Mouse (Mus musculus): Measurements from ENCODE around the gene Exoc3l4. TPM values are rescaled to one million over a fixed set of nuclear protein-coding genes. Genes with fewer than 3 reads are reported as not detected.
A peak's percentile ranks its signal among the peaks of the same experiment; 100 is the strongest.

Gene Exoc3l4
- total RNA-seq (2015): 0.39 and 1.1 TPM in 2 replicates
- 0.29 TPM in 1 of 2 replicates, not detected in the other for total RNA-seq (2017)

DNA sequence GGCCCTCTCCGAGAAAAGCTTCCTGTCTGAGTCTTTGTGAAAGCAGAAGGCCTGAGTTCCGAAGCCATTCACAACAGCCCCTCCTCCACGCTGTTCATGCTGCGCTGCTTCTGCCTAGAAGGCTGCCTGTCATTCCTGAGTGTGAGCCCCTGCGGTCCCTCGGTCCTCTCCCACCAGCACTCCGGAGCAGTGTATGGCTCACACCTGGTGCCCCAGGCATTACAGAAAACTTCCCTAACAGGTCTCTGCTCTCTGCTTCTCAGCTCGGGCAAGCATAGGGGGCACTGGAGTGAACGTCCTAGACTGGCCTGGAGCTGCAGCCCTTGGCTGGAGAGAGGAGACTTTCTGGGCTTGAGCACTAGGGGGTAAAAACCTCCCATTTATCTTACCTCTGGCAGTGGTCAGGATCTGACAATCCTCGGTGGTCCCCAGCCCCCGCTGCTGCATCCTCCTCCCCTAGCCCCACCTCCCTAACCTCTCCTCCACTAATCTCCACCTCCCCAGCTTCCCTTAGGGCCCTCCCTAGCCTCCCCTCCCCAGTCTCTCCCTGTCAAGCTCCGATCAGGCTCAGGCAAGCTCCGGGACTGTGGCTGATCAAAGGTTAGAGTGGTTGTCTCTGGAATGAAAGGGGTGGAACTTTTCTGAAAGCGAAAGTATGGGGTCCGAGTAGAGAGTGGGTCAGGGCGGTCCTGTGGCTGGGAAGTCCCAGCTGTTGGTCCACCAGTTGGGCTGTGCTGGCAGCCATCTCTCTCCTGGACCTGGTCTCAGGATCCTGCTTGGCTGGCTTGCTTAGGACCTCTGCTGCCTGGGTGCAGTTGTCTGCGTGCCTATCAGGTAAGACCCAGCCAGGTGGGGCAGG, at the start of gene Exoc3l4:
Gene Exoc3l4, plus strand, starts transcription at position 97 of the 859 bp plus-strand sequence.
- ATAC-seq (ENCODE audit: poor library complexity, severe bottlenecking): peak; percentile 43

DNA sequence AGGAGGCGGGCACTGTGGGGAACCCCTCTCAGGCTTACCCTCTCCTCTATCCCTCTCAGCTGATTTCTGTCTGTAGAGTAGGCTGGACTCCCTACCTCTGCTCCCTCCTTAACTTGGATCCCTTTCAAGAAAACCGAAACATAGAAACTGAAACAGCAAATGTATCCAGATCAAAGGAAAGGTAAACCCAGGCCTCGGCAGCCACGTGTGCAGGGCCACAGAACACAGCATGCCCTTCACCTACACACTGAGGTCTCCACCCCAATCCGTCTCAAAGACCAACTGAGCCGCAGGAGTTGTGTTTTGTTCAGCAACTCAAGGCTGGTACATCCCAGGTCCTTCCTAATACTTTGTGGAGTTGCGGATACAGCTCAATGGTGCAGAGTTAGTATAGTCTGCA, 49.8 kb upstream of the Exoc3l4 start:
- ATAC-seq (ENCODE audit: poor library complexity, severe bottlenecking): no peak

DNA sequence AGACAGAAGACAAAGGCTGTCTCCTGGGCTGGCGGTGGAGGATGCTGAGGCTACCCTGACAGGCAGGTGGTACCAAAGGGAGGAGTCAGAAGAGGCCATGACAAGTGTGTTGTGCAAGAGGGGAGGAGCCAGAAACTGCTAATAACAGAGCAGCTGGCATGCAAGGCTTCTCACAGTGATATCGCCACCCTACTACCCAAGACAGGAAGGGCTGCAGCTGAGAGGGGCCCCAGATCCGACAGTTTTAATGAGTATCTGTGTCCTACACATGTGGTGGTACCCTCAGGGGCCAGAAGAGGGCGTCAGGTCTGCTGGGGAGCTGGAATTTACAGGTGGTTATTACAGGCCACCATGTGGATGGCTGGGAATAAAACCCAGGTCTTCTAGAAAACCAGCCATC, 46.6 kb upstream of the Exoc3l4 start:
- peak; percentile 45; the same call in 1 of the 2 replicates for ATAC-seq (ENCODE audit: poor library complexity, severe bottlenecking)

DNA sequence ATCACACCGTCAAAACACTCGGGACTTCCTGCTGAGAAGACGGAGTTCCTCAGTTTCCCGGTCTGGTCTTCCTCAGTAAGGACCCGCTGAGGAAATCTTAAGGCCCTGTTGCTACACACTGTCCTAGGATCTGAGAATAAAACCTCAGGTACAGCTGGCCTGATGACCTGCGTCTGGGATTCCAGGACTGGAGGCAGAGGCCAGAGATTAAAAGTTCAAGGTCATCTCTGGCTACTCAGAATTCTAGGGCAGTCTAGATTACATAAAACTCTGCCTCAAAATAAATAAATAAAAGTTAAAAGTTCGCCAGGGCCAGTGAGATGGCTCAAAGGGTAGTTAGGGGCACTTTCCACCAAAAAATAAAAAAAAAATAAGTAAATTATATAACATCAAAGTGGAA, 44.9 kb upstream of the Exoc3l4 start:
- no peak for ATAC-seq (ENCODE audit: poor library complexity, severe bottlenecking)

DNA sequence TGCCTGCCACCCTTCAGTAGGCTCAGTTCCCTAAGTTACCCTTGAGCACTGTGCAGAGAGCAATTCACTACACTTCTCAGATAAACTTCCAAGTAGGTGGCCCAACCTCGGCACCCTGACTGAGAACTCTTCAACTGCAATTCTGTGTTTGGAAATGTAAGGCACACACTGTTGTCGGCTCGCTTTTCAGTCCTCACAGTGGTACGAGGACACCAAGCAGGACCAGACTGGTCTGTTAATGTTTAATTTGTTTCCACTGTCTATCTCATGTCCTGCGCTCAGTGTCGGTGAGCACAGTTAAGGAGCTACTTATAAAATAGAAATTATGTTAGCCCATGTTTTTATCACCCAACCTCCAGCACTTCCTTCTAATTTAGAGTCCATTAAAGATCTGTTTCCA, 43.4 kb upstream of the Exoc3l4 start:
- ATAC-seq (ENCODE audit: poor library complexity, severe bottlenecking): no peak

DNA sequence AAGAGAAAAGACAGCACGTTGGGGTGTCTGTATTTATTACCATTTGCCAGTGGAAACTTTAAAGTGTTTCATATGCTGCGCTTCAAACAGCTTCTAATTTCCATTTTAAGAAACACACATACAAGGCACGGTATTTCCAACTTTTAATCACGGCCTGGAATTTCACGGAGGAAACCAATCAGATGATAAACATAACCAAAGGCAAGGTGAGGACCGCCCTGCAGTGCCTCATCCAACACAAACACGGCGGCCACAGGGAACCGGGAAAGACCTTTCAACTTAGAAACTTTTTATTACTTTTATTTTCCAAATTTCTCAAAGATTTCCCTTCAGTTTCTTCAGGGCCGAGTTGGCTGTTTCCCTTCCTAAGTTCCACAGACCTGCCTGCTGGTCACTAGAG, 42.1 kb upstream of the Exoc3l4 start:
- ATAC-seq (ENCODE audit: poor library complexity, severe bottlenecking): no peak

DNA sequence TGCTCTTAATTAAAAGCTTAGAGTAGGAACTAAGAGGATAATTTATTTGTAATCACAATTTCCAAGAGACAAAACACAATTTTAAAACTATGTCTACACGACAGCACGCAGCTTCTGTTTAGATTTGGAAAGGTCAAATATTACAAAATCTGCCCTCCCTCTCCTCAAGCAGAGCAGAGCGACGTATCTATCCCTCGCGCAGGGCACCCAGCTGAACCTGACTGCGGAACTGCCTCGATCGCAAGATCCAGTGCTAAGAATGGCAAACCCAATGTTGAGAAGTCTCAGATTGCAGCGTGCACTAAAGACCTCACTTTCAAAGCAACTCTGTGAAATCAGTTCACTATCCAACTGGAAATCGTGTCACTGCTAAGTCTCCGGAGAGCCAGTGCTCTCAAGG, 41.3 kb upstream of the Exoc3l4 start:
- ATAC-seq (ENCODE audit: poor library complexity, severe bottlenecking): no peak

DNA sequence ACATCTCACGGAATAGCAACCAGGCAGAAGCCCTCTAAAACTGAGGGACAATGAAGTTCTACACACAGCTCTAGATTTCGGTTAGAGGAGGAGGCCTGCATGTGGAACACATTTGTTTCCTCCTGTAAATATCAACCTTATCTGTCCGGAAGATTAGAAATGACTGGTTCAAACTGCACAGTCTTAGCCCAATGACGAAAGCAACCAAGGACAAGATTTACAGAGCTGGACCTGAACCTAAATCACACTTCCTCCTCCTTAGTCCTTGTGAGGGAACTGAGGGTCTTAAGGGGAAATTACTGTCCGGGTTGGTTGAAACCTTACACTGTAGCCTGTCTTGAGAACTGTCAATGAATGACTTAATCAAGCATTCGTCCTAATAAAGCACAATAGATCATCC, 40.8 kb upstream of the Exoc3l4 start:
- ATAC-seq (ENCODE audit: poor library complexity, severe bottlenecking): no peak

DNA sequence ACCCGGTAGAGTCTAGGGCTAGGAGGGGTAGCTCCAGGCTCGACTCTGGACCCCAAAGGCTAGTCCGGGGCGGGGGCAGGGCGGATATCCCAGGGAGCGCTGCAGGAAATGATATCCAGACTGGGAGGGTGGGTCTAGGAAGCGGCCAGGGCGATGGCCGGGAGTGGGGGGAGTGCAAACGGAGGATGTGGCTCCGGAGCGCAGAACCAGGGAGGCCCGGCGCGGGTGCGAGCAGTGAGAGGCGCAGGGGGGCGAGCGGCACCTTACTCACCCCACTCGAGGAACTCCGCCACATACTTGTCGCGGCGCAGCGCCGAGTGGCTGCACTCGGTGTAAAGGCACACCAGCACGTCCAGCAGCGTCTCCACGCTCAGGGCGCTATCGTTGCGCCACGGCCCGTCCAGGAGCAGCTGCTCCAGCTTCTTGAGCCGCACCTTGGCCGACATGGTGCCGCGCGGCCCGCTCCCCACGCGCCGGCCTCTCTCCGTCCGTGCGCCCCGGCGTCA, 39.9 kb upstream of the Exoc3l4 start:
- ATAC-seq (ENCODE audit: poor library complexity, severe bottlenecking): 0 out of 2 replicates have a peak, but pooled peaks have one; percentile 16

DNA sequence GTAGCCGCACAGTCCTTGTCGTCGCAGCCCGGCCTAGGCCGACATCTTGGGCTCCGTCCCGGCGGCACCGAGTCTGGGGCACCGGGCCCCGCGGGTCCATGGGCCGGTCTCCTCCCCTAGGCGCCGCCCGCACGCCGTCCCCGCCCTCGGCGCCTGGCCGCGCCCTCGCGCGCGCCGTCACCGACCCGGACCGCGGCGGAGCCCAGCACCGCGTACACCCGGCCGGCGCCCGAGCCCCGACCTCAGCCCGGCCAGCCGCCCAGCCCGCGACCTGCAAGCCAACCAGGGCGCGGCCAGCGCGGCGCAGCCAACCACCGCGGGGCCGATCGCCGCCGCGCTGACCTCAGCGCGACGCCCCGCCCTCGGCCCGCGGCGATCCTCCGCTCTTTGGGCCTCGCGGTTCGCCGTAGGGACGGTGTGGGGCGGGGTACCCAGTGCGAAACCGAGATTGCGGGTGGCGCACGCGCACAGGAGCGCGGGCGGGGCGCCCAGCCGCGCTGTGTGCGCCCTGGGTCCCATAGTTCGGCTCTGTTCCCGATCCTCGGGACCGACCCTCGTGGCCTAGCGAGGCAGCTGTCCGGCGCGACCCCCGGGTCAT, 39.3 kb upstream of the Exoc3l4 start, which contains the start of gene Cdc42bpb:
Gene Cdc42bpb, minus strand, starts transcription at position 343 of the 598 bp plus-strand sequence.
- ATAC-seq (ENCODE audit: poor library complexity, severe bottlenecking): peak; percentile 84

DNA sequence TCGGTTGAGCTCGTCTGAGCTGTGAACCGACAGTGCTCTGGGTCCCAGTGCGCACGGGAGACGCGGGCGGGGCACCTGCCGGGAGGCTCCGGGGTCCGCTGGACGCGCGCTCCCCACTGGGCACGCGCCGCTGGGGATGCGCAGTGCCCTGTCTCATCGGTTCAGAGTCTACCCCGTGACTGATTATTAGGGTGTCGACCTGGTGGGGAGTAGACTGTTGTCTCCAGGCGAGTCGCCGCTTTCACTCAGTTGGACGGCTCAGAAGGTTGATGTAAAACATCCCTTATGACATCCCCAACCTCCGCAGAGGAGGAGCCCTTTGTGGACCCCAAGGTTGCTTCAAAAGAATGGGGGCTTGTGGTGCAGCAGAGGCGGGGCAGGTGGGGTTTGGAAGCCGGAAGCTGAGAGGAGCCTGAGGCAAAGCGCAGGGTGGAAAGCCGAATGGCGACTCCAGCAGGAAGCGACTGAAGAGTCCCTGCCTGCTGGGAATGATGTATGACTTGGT, 38.8 kb upstream of the Exoc3l4 start:
- ATAC-seq (ENCODE audit: poor library complexity, severe bottlenecking): peak; percentile 22; the same call in 1 of the 2 replicates

DNA sequence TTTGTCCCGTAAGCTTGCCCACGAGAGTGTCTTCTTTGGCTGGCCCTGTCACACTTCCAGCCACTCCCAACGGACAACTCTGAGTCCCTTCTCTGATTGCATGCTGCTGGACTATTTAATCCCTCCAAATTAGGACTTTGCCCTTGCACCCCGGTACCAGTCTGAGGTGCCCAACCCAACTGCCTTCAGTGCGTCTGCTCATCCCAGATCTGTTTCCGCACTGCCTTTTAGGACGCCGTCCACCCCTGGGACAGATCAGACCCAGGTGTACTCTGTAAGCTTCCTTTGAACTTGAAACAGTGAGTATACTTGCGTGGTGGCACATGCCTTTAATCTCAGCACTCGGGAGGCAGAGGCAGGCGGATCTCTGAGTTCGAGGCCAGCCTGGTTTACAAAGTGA, 38.0 kb upstream of the Exoc3l4 start:
- no peak for ATAC-seq (ENCODE audit: poor library complexity, severe bottlenecking)

DNA sequence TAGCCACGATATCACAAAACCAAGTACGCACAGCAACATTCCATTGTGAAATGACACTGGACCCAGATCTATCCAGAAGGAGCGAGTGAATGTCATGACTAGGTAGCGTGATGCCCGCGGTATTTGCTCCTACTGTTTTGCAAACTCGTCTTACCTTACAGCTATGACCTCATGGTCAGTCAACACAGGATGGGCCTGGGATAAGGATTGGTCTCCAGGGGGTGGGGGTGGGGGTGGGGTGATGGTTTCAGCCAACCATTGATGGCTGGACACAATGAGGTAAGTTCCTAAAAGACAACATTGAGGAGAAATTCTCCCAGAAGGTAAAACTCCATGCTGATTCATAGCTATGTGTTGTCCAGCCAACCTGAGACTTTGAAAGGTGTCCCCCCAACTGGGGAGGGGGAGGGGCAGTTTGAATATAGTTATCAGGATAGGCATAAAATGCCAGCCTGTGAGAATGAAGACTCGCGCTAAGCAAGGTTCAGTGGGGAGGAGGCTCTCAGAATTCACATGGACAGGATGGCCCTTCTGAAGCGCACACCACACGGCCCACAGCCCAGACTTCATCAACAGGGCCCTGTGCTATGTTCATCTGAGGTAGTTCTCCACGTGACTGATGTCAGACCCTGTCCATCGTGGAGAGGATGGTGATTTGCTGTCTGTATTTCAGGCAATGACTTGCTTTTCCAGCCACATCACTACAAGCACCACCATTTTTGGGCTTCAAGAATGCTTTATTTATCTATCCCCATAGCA, 30.8 kb upstream of the Exoc3l4 start:
- no peak for ATAC-seq (ENCODE audit: poor library complexity, severe bottlenecking)

DNA sequence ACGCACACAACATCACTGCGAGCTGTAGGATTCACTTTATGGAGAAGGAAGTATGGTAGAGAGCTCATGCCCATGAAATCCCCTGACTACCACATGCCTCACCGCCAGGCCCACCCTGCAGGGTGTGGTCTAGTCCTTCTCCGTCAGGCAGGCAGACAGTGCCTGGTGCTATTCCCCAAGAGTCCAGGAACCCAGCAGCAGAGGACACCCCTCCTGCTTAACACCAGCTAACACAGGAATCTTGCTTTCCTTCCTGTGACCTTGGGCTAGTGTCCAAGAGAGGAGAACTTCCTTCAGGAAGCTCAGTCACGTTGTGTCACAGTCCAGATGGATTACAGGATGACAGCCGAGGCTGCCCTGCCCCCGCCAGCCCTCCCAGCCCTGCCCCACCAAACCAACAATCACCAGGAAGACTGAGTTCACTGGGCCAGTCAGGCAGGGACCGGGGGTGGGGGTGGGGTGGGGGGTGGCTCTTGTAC, 30.1 kb upstream of the Exoc3l4 start:
- ATAC-seq (ENCODE audit: poor library complexity, severe bottlenecking): no peak

DNA sequence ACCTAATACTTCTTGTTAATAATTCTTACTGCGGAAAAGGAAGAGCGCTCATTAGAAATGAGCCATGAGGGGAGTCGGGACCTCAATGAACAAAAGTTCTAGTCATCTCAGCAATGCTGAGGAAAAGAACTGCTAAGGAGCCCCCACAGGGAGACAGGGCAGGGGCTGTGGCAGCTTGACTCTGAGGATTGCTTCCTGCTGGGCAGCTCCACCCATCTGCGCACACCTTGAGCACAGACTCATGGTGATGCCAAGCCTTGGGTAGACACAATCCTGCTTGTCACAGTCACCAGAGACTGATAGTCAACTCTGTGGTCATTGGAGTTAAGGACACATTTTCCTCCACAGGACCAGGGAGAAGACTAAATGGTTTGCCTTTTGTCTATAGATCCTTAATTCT, 29.7 kb upstream of the Exoc3l4 start:
- ATAC-seq (ENCODE audit: poor library complexity, severe bottlenecking): no peak

DNA sequence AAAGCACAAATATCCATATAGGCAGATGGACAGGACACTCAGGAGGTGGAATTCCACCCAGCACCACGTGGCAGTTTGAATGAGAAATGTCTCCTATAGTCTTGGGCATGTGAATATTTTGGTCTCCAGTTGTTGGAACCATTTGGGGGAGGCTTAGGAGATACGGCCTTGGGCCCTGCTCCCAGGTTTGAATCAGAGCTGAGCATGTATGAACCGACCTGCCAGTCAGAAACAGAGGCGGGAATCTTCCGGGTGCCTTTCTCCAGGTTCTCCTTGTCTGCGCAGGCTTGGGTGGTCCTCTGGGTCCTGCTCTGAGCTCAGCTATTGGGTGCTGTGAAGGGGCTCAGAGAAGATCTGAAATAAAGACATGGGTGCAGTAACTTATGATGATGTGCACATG, 22.8 kb upstream of the Exoc3l4 start:
- ATAC-seq (ENCODE audit: poor library complexity, severe bottlenecking): no peak

DNA sequence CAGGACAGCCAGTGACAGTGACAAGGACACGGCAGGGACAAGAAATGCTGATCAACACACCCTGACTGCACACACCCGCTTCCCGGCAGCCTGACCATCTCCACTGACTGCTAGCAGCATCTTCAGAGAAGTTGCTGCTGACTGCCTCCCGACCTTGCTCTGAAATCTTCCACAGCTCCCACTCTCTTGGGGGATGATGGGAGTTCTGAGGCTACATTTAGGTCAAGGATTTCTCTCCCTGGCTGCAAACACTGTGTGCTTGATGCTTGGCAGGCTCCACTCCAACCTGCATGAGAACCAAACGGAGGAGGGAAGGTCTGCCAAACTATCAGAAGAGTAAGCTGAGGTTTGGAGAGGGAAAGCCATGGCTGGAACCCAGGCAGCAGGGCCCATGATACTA, 19.8 kb upstream of the Exoc3l4 start:
- ATAC-seq (ENCODE audit: poor library complexity, severe bottlenecking): no peak

DNA sequence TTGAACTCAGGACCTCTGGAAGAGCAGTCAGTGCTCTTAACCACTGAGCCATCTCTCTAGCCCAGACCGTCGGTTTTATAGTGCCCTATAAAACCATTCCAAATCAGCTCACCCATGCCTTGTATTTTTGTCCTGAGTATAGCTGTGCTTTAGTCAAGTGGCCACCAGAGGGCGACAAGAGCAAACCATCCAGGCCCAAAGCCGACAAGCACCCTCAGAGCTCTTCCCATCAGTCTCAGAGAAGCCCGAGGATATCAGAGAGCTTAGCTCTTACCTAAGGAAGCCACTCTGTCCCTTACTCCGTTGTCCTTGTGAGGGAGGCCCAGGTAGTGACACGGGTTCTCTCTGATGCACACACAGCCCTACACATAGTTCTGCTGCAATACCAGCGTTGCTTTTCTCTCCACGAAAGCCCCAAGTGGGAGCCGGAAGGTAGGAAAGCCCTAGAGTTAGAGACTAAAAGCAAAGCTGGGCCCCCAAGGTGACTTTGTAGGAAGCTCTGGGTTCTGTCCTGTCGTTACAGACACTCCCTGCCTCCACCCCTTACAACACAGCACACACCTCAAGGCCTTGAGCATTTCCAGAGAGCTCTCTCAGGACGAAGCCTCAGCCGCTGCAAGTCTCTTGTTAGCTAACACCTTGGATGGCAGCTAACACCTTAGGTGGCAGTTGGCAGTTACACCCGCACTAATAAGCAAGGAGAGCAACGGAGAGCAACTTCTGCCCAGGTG, 15.2 kb upstream of the Exoc3l4 start:
- peak; percentile 75 for ATAC-seq (ENCODE audit: poor library complexity, severe bottlenecking)

DNA sequence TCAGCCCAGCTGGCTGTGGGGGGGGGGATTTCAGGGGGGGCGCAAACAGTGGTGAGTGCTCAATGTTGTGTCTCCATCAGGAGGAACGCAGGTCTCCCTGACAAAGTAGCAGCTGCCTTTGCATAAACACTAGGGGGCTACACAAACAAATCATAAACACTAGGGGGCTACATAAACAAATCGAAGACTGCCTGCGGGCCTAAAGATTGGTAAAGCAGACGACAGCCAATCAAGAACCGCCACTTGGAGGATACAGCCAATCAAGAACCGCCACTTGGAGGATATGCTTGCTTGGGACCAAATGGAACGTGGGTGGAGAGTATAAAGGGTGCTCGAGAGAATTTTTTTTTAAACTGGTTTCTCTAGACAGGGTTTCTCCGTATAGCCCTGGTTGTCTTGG, 11.9 kb upstream of the Exoc3l4 start:
- no peak for ATAC-seq (ENCODE audit: poor library complexity, severe bottlenecking)

DNA sequence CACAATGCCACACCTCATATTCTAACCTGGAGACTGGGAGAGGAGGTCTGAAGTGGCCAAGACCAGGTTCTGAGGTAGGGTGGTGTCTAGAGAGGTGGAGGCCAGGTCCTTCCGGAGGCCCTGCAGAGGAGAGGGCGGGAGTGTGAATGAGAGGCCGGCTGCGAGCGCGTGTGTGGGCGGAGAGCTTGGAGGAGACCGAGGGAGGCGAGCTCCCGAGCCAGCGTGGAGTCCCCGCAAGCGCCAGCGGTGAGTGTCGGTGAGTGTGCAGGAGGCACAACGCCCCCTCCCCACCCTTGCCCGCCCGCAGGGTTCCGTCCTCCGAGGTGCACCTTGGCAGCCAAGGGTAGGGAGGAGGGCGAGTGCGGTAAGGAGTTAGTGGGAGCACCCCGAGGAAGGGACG, 10.2 kb upstream of the Exoc3l4 start, which contains the start of gene Lbhd2:
Gene Lbhd2, plus strand, starts transcription at position 188 of the 400 bp plus-strand sequence.
- ATAC-seq (ENCODE audit: poor library complexity, severe bottlenecking): no peak

Data from megakaryocyte, adult 5-6 weeks (primary cell).